Mouse (Mus musculus): ENCODE data around the gene AI467606.

AI467606 gene

GRCm38 (mm10) chr7:127090154-127091113 lies 725 bp upstream of the AI467606 start:
- in situ Hi-C loops (cut with MboI, MseI), result loop anchor here in 1 of 2 experiments (5.0 kb wide), 1 partner anchor 68 kb away; the partner anchor contains the start of genes Gm42742 and Prrt2

DNA sequence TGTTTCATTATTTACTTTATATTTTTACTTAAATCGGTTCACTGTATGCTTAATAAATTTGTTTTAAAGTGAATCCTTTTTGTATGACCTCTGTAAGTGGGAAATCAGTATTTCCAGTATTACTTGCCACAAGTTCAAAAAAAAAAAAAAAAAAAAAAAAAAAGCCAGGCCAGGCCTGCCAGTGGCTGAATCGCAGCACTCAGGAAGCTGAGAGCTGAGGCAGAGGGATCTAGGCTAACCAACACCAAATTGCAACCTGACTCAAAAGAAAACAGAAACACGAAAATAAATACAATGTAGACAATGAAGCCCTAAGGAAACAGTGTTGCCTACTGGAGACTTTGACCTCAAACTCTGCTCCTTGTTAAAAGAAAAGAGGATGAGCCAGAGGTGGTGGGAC lies 2.8 kb downstream of the AI467606 start:
- in situ Hi-C loops (cut with MboI, MseI), result loop anchor here in 1 of 2 experiments (5.0 kb wide), 1 partner anchor 72 kb away; the partner anchor contains the start of genes Gm42742 and Prrt2

DNA sequence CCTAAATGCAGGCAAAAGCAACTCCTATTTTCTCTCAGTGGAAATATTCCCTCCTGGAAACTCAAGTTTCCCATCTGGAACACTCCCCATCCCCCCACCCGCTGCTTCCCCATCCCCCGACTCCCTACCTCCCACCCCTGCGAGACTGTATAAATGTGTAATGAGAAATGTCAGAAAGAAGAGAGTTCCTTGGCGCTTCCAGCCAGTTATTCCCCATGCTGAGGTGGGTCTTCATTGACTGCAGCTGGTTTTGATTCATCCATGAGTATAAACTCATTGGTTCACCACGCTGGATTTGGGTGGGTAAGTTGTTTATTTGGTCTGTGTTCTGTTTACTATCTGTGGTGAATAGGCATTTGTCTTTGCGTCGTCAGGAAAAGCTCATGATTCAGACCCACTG lies 5.3 kb downstream of the AI467606 start:
- in situ Hi-C loops (cut with MboI, MseI), result no loop called here

- in situ Hi-C loops (cut with MboI, MseI), result no loop called here
Observed at GRCm38 (mm10) chr7:127098521-127098920, 7.4 kb downstream of the AI467606 start.

- in situ Hi-C loops (cut with MboI, MseI), result no loop called here
Observed at GRCm38 (mm10) chr7:127098950-127099349, 7.8 kb downstream of the AI467606 start.

GRCm38 (mm10) chr7:127099528-127099927 lies 8.4 kb downstream of the AI467606 start:
- in situ Hi-C loops (cut with MboI, MseI), result no loop called here

DNA sequence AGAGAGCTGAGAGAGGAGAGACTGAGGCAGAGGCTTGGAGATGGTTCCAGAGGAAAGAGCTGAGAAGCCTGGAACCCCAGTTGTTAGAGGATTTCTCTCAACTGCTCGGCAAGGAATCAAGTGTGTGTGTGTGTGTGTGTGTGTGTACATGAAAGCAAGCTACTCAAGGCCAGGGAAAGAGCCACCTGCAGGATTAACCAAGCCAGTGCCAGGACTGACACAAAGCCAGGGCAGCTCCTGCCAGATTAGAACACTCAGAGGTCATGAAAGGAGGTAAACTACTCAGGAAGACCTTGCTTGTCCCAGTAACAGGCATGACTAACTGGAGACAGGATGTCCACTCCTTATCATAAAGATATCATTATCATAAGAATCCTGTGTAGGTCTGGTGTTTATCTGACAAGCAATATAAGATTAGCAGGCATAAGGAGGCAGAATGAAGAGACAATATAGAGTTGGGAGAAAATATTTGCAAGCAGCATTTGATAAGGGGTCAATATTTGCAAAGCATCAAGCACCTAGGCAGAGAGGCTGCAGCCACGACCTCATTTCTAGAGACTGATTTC lies 10.4 kb downstream of the AI467606 start:
- in situ Hi-C loops (cut with MboI, MseI), result loop anchor here in 1 of 2 experiments (5.0 to 10.0 kb wide), 2 partner anchors 154 to 277 kb away; partner anchors contain the start of gene Asphd1

DNA sequence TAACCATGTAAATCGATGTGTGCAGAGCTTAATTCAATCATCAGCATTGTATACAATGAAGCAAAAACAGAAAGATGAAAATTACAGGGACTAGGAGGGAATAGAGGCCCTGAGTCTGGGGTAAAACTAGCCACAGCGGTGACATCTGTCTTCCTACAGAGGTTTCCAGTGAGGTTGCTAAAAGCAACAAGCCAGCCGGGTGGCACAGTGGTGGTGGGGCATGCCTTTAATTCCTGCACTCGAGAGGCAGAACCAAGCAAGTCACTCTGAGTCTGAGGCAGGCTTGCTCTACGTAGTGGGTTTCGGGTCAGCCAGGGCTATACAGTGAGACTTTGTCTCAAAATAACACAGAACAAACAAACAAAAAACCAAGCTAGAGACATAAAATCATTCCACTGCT lies 11.0 kb downstream of the AI467606 start:
- in situ Hi-C loops (cut with MboI, MseI), result loop anchor here in 1 of 2 experiments (5.0 to 10.0 kb wide), 2 partner anchors 155 to 277 kb away; partner anchors contain the start of gene Asphd1

GRCm38 (mm10) chr7:127103960-127104359 lies 12.8 kb downstream of the AI467606 start:
- in situ Hi-C loops (cut with MboI, MseI), result loop anchor here in 1 of 2 experiments (5.0 to 10.0 kb wide), 2 partner anchors 157 to 279 kb away; partner anchors contain the start of gene Asphd1

GRCm38 (mm10) chr7:127104560-127105332 lies 13.6 kb downstream of the AI467606 start:
- in situ Hi-C loops (cut with MboI, MseI), result loop anchor here (5.0 to 10.0 kb wide), 3 partner anchors 37 to 280 kb away; partner anchors contain the start of gene Asphd1 (in 1 of the 2)

DNA sequence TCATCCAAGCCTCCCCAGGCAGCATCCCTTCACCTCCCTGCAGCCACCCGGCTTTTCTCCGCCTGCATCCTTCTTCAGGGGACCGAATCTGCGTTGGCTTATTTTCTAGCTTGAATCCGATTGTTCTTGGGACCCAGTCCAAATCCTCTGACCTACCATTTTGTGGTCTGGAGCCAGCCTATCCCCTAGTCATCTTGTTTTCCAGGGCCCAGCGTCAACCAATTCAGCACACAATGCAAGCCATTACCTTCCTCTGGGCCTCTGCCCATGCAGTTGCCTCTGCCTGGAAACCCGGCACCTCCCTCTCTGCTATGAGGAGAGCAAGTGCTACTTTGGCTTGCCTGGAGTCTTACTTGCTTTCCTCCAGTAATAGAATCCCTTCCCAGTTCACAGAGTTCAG lies 14.4 kb downstream of the AI467606 start:
- in situ Hi-C loops (cut with MboI, MseI), result loop anchor here (5.0 to 10.0 kb wide), 2 partner anchors 38 to 281 kb away; no protein-coding TSS in a partner anchor

DNA sequence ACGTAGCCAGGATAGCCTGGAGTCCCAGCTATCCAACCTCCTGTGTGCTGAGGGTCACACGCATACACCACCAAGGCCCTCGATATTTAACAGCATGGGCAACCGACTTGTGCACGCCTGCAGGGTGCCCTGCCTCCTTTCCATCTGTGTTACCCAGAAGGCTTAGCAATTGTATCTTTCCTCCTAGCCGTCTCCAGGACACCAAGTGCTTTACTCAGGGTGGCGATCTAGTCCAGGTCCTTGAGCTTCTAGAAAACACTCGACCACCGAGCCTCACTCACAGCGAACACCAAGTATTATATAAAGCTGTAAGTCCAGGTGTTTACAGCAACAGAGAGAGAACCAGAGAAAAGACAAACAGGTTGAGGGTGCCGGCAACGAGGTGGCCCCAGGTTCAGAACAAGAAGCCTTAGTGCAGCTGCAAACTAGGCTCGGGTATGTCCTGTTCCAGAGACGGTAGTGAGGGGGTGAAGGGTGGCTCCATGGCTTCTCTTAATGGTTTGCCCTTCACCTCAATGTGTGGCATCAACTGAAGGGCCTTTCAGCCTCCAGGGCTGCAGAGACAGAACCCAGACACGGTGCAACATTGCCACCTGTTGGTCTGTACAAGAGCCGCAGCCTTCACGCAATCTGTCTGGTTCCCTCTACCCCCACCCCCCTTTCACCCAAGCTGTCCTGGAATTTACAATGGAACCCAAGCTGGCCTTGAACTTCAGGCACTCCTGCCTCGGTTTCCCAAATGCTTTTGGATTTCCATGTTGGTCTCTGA lies 19.3 kb downstream of the AI467606 start:
- in situ Hi-C loops (cut with MboI, MseI), result no loop called here

DNA sequence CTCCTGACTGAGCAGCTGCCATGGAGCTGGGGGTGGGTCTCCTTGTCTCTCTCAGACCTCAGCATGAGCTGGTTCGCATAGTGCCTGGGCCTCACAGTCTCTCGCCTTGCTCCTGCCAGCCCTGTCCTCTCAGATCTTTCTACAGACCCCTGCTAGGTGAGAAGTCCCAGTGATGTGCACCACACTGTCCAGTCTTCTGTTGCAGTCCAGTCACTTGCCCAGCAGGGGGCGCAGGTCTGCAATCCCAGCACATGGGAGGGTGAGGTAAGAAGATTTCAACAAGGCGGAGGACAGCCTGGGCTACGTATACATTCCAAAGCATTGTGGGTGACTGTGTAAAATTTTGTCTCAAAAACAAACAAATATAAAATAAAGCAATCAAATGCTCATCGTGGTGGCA lies 20.3 kb downstream of the AI467606 start:
- in situ Hi-C loops (cut with MboI, MseI), result no loop called here

DNA sequence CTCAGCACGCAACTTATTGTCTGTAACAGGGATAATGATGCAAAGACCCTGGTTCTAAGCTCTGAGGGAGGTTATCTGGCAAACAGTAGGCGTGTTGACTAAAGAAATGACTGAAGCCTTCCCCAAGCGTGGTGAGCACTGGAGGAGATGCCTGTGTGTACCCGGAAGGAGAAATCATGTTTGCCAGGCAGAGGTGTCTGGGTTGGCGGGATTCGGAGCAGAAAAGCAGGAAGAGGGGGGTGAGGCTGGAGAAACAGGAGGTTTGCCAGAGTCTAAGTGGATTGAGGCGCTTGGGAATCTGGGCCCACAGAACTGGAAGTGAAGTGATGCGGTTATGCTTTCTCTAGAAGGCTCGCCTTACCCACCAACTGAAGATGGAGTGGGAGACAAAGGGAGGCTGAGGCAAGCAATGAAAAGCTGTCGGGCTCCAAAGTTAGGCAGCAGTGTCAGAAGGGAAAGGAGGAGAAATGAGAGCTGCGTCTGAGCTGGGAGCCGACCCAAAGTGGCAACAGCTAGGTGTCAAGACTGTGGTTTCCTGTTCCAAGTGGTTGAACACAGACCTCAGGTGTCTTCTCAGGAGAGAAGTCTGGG lies 21.2 kb downstream of the AI467606 start:
- in situ Hi-C loops (cut with MboI, MseI), result no loop called here

DNA sequence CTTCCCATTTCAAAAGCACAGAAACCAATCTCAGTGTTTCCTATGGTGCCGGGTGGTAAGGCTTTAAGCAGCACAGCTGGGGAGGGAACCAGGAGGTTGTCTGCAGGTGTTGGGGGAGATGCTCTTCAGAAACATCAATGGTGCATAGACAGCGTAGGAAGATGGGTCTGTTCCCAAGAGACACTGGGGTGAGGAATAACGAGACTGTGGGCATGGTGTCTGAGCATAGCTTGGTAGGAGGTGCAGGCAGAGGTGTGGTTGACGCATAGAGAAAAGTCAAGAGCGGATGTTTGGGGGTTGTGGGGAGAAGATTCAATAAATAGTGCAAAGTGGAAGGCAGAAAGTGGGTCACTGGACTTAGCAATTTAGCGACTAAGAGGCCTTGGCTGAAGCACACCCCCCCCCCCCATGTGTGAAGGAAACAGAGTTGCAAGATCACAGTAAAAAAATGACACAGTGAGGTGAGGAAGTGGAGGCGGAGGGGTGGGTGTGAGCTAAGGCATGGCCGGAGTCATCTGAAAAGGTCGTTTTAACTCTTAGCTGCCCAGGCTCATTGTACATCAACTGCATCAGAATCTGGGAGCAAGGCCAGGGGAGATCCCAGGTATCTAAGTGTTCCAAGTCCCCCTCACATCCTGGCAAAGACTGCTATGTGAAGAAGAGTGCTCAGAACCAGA lies 21.9 kb downstream of the AI467606 start:
- in situ Hi-C loops (cut with MboI, MseI), result no loop called here

- in situ Hi-C loops (cut with MboI, MseI), result no loop called here
Observed at GRCm38 (mm10) chr7:127113614-127114259, 22.6 kb downstream of the AI467606 start.

DNA sequence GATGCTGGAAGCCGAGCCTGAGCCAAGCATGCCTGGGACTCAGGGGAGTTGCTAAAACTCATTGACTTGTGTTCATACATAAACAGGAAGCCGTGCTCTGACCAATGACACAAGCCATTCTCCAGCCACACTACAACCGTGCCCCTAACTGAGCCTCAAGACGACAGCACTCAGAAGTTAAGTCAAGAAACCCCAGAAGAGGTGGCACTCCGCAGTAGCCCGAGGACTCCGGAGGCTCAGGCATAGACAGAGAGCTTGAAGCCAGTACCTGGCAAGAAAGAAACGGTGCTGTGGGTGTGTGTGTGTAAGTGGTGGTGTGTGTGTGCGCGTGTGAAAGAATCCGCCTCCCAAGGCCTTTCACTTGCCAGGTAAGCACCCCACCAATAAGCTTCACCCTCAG lies 23.8 kb downstream of the AI467606 start:
- in situ Hi-C loops (cut with MboI, MseI), result no loop called here

GRCm38 (mm10) chr7:127116331-127116935 lies 25.3 kb downstream of the AI467606 start:
- in situ Hi-C loops (cut with MboI, MseI), result no loop called here

GRCm38 (mm10) chr7:127117948-127118347 lies 26.8 kb downstream of the AI467606 start:
- in situ Hi-C loops (cut with MboI, MseI), result no loop called here
